Mouse (Mus musculus): ENCODE measurements around the gene Nenf.

The Nenf gene

DNA sequence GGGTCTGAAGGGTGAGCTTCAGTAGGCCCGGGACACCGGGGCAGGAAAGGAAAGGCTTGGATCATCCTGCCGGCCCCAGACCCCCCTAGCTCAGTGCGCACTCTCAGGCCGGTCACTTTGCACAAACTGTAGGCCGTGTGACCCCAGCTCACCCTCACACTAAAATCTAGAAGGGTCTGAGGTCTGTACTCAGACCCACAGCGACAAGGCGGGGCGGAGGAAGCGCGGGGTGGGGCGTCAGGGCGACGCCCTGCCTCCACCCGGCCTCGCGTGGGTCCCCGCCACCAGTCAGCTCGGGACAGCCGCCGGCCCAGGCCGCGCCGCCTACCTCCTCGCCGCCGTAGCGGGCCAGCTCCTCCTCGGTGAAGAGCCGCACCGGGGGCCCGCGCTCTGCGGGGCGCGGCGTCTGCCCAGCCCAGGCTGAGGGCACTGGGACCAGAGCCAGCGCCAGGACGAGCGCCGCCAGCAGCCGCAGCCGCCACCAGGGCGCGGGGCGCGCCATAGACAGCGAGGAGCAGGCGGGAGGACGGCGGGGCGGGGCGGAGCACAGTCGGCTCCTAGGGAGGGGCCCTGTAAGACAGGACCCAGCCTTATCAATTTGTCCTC is at the start of gene Nenf:
Gene Nenf, minus strand, starts transcription at position 604 of the 606 bp plus-strand sequence.
- peak; percentile 87 to 95 for DNase-seq (ENCODE audit: inconsistent age in 2 of 2, low spot score in 1 of 2)

DNA sequence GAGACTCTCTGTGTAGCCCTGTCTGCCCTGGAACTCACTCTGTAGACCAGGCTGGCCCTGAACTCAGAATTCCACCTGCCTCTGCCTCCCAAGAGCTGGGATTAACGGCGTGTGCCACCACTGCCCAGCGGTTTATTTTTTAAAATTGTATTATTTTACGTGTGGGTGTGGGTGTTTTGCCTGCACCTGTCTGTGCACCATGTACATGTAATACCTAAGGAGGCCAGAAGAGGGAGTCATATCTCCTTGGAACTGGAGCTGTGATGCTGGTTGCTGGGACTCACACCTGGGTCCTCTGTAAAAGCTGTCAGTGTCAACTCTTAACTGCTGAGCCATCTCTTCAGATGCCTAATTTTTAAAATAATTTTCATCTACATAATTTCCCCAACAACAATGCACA is 46.5 kb upstream of the Nenf start:
- DNase-seq (ENCODE audit: inconsistent age in 2 of 2, low spot score in 1 of 2): peak in 1 of 2 experiments; percentile 78

DNA sequence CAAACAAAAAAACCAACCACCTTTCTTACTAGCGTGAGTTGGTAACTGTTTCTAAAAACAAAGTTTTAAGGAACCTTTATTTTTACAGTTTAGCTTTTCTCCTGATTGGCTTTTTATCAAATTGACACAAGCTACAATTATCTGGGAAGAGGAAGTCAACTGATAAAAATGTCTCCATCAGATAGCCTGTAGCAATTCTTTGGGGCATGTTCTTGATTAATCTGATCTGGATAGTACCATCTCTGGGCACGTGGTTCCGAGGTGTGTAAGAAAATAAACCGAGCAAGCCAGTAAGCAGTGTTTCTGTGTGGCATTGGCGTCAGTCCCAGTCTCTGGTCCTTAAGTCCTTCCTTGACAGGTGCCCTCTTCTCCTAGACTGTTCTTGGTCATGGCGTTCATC is 44.4 kb upstream of the Nenf start:
- no peak for DNase-seq (ENCODE audit: inconsistent age in 2 of 2, low spot score in 1 of 2)

DNA sequence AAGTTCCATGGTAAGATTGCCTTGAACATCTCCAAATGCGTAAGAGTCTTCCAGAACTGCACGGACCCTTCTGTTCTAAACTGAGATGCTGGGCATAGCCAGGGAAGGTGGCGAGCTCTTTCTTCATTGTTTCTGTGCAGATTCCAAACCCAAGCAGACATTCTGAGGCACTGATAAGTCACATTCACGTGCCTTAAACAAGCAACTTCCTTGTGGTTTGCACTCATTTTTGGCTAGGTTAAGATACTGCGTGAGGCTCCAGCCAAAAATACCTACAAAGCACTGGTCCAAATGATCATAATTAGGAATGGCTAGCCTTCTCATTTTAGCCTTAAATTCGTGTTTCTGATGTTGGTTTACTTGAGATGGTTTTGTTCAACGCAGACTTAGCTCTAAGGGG is 41.5 kb upstream of the Nenf start:
- no peak for DNase-seq (ENCODE audit: inconsistent age in 2 of 2, low spot score in 1 of 2)

DNA sequence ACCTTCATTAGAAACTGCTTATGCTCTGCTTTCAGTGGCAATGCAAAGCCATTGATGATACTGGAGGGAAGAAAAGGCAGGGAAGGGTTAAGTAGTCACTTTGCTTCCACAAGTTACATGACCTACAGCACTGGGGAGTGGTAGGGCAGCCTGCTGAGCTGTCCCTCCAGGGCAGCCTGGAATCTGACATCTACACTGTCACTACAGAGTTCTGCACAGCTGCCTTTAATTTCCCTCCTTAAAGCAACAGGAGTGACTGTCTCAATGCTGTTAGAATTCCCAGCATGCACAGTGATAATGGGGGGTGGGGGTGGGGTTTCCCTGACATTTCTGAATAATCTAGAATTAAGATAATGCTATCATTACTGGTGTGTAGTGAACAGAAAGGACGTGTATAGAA is 38.9 kb upstream of the Nenf start:
- no peak for DNase-seq (ENCODE audit: inconsistent age in 2 of 2, low spot score in 1 of 2)

DNA sequence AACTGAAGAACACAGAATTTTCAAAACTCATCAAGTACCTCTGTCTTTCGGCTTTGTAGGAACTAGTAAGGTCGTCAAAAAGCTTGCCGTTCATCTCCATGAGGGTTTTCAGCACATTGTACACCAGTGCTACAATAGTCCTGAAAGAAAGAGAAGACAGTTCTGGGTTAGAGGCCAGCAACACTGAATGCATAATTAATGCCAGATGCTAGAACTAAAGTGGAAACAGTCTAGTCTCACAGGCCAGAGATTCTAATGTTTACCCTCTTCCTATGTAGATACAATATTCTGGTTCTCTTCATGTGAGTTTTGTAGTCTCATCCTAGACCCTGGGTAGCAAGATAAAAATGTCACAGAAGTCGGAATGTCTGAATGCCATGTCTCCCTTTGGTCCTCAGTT is 35.8 kb upstream of the Nenf start:
- DNase-seq (ENCODE audit: inconsistent age in 2 of 2, low spot score in 1 of 2): no peak

DNA sequence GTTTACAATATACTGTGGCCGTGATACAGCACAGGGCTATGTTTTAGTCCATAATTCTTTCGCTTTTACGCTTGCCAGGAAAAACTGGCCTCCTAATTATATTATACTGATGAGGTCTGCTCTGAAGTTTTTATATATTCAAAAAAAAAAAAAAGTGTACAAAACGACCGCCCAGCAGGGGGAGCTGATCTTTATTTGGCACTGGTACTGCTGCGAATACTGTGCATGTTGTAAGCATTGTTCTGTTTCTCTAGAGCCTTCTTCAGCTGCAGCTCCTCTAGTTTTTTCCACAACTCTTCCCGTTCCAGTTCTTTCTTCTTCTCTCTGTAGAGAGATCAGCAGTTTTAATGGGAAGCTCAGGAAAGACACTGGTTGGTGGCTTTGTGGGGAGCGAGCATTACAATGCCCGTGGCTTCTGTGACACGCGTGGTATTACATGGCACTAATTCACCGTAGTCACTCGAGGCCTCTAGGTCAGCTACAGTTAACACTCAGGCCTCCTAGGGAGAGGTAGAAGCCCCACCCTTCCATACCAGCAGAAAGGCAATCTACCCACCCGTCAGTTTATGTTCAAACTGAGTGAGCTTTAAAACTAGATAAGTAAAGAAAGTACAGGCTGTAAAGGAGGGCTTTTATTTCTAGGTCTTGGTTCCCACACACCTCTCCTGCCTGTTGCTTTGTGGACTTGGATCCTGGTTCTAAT is 34.9 kb upstream of the Nenf start:
- peak in 1 of 2 experiments; percentile 86 for DNase-seq (ENCODE audit: inconsistent age in 2 of 2, low spot score in 1 of 2)

DNA sequence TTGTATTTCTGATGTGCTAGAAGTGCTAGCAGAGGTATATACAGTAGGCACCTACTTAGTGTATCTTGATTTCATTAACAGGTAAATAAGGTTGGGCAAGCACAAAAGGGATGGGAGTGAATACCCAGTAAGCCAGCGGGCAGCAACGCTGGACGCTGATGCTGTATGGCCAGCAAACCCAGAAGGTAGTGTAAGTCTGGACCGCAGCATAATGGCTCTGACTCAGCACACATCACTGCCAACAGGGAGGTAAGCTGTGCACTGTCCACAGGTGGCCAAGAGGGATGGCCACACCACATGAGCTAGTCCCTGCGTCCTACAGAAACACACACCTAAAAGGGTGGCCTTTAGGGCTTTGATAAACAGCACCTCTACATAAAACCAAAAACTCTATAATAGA is 32.4 kb upstream of the Nenf start:
- DNase-seq (ENCODE audit: inconsistent age in 2 of 2, low spot score in 1 of 2): no peak

DNA sequence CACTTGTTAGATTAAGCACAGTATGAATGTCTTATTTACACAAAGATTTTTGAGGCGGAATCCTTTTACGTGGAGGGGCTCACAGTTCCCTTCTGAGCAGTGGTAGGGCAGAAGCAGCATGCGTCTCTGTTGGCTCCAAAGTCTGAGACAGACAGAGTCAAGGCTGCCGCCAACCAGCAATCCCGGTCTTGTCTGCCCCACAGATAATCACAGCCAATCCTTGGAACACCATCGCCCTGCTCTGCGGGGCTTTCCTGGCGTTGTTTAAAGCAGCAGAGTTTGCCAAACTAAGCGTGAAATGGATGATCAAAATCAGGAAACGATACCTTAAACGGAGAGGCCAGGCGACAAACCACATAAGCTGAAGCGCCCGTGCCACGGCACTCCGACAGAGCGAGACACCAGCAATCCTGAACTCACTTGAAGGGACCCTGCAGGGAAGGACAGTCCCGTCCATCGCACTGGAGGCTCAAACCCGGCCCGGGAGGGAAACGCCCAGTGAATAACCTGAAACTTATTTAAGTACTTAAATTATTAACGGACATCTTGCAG is 31.6 kb upstream of the Nenf start:
- DNase-seq (ENCODE audit: inconsistent age in 2 of 2, low spot score in 1 of 2): no peak

DNA sequence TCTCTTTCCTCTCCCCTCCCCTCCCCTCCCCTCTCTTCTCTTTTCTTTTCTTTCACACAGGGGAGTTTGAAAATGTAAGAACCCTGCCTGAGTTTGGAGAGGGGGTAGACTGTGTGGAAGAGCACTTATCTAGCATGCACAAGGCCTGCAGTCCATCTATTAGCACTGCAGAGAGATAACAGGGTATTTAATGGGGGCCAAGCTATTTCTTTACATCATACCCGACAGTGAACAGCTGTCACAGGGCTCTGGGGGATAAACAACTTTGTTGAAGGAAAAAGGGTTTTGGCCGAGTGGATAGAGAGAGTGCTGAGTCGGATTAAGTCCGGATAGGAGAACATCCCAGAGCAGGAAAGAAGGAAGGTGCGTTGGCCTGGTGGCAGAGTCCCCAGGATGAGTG is 31.0 kb upstream of the Nenf start:
- DNase-seq (ENCODE audit: inconsistent age in 2 of 2, low spot score in 1 of 2): no peak

DNA sequence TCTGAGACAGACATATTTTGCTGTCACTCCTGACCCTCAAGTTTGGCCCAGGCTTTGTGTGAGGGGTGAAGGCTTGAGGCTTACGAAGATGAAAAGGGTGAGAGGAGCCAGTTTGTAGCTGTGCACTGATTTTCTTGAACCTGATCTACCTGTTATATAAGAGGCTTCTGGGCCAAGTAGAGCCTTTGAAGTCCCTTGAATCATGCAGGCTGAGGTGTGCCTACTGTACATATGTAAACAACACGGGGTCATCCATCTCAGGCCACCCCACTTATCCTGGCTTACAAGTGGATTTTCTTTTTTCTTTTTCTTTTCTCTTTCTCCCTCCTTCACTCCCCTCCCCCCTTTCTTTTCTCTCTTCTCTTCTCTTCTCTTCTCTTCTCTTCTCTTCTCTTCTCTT is 30.6 kb upstream of the Nenf start:
- DNase-seq (ENCODE audit: inconsistent age in 2 of 2, low spot score in 1 of 2): no peak

DNA sequence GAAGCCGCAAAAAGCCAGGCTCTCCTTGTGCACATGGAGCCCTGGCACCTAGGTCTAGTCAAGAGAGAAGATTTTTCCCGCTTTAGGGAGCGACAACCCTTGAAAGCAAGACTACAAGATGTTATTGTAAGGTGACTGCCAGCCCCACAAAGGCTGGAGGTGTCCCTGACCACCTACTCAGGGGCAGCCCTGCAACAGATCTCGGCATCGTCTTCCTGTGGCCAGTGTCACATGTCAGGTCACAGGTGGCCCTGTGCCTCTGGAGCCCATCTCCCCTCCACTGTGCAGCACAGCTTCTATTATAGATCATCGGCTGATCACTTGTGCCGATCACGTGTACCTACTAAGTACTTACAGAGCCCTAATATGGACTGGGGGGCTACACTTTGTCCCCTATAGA is 29.6 kb upstream of the Nenf start:
- DNase-seq (ENCODE audit: inconsistent age in 2 of 2, low spot score in 1 of 2): no peak

DNA sequence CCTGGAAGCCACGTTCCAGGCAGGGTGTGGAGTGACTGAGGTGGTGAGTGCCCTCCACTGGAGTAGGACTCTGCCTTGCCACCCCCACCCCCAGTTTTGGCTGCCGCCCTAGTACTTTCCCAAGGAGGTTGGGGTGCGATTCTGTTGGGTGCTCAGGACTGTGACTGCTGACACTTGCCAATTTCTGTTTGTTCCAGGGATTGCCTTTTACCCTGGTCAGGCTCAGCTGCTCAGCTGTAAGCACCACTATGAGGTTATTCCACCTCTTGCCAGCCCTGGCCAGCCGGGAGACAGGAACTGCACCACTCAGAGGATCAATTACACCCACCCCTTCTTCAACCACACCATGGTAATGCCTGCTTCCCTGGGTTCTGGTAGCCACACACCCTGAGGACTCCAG is 22.5 kb upstream of the Nenf start:
- no peak for DNase-seq (ENCODE audit: inconsistent age in 2 of 2, low spot score in 1 of 2)

DNA sequence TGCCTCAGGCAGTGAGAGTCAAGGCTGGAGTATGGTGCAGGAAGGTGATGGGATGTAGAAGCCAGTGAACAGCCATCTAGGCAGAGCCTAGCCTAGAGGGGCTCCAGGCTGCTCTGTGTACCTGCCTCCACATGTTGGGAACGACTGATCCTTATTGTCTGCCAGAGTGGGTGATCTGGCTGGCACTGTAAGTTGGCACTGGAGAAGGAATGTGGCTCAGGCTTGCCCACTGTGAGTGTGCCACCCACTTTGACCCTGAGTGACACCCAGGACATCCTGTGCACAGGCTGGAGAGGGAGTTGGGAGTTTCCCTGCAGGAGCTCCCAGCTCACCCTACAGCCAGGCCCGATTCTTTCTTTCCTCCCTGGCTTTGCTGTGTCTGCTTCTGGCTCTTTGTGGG is 21.9 kb upstream of the Nenf start:
- DNase-seq (ENCODE audit: inconsistent age in 2 of 2, low spot score in 1 of 2): no peak

DNA sequence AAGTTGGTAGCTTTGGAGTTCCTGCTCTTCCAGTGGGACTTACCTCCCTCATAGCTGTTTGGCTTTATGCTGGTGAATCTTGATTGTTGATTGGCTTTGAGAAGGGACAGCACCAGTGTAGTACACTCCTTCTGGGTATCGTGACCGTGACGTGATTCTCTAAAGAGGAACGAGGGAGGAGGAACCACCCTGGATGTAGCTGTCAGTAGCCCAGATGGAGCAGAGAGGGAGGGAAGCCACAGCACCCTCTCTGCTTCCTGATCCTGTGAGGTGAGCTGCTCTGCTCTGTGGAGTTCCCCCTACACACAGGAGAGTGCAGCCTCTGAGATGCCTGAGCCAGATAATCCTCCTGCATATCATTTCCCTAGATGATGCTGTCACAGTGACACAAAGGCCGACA is 16.5 kb upstream of the Nenf start:
- DNase-seq (ENCODE audit: inconsistent age in 2 of 2, low spot score in 1 of 2): no peak

DNA sequence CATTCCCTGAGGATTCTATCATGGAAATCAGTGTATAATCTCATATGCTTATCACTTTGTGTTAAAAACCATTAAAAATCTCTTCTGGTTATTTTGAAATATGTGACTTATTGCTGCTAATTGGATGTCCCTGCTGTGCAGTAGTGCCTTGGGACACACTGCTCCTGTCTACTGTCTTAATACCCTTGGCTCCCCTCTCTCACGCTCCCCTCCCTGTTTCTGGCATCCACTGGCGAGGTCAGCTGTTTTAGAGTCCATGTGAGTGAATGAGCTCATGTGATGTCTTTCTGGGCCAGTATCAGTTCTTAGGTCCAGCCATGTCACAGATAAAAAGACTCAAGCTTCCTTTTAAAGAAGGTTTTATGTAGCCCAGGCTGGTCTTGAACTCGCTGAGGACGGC is 12.4 kb upstream of the Nenf start:
- DNase-seq (ENCODE audit: inconsistent age in 2 of 2, low spot score in 1 of 2): no peak

DNA sequence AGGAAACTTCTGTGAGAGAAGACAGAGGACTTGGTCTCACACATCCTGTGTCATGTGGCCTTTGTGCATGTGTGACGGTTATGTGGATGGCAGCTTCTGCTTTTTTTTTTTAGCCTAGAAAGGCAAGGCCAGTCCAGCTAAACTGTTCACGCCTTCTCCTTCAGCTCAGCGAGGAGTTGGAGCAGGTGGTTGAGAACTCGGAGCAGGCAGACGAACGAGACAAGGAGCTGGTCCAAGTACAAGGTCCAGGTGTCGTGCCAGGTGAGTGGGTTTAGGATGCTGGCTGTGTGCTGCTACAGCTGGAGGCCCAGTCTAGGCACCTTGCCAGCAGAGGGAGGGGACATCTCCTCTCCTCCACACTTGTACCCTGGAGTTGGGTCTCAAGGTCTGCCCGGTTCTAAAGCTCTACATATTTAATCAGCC is 10.0 kb upstream of the Nenf start:
- DNase-seq (ENCODE audit: inconsistent age in 2 of 2, low spot score in 1 of 2): peak; percentile 62 to 66

DNA sequence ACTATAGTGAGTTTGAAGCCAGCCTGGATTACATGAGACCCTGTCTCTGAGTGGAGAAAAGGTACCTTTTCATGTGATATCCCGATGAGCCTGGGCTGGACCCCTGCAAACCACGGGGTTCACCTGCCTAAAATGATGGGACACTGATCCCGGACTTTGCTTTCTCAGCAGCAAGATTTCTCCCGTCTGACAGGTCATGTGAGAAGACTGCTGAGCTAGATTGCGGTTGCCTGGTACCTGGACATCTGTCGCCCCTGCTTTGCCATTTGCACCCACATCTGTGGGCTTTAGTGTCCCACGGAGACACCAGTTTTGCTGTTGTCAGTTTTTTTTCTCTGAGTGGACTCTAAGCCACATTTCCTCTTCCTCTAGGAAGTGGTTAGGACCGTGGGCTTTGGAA is 9.3 kb upstream of the Nenf start:
- DNase-seq (ENCODE audit: inconsistent age in 2 of 2, low spot score in 1 of 2): no peak

DNA sequence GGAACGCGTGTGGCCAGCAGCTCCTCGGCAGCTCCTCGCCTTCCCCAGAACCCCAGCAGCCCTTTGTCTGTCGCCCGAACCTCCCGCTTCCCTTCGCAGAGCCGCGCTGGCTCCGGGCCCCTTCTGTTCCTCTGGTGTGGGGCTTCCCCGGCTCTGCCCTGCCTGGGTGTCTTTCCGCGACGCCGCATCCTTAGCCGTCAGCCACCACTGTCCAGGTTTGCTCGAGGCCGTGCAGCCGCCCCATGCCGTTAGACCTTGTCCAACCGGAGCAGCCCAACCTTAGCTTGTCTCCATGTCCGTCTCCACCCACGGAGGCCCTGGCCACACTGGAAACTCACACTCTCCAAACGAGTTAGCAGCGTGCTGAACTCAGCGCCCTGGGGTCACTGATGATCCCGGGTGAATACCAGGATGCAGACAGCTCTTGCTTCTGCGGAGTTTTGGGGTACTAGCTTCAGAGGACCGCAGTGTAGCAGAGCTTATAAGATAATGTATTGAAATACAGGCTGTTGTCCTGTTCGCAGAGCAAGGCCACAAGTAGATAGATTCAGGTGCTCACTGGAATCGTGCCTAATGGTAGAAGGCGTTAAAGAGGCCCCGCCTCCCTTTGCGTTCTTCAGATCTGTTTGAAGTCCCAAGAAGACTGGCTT is 8.4 kb upstream of the Nenf start:
- peak in 1 of 2 experiments; percentile 58 for DNase-seq (ENCODE audit: inconsistent age in 2 of 2, low spot score in 1 of 2)

DNA sequence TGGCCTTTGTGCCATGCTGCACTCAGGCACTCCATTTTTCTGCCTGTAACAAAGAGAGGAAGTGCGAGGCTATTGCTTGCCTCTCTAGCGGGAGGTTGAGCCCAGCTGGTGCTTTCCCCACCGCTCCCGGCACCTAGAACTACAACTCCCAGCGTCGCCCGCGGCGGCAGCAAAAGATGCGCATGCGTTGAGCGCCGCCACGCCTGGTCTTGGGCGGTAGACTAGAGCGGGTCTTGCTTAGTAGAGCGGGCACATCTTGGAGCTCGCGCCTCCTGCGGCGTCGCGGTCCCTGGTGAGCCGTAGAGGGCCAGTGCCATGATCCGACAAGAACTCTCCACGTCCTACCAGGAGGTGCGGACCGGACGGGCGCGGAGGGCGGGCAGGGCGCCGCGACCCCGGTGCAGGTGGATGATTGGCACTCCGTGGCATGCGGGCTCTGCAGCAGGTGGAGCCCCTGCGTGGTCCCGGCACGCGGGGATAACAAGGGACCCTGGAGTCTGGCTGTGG is 7.8 kb upstream of the Nenf start, which contains the start of gene Tmem206:
Gene Tmem206, plus strand, starts transcription at position 187 of the 507 bp plus-strand sequence.
- peak; percentile 94 to 97 for DNase-seq (ENCODE audit: inconsistent age in 2 of 2, low spot score in 1 of 2)

DNA sequence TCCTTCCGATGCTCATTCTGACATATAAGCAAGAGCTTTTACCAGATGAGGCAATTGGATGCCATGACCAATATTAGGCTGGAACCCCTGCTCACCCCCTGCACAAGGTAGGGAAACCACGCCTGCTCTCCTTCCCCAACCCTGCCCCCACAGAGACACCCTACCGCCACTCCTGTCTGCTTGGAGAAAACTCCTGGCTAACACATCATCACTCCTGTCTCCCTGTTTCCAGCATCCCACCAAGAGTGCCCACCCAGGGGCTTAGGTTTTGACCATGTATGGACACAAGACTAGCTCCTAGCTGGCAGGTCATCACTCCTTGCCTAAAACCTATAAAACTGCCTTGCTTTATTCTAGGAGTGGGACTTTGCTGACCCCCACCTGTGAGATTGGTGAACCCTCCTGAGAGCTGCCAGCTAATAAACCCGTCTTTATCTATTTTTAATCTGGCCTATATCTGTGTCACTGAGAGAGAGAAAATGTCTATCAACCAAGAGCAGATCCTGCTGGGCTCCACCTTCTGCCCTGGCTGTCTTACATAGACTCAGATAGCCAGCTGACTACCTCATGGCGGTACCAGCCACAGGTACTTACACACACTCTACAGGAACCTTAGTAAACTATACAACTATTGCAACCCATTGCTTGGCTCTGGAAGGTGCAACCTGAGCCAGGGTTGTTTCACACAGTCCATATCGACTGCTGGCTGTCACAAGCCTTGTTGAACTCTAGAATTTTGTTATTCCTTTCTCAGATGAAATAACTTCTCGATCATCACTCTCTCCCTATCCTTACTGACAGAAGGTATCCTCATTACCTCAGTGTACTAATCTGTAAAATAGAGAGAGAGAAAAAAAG is 7.0 kb upstream of the Nenf start:
- no peak for DNase-seq (ENCODE audit: inconsistent age in 2 of 2, low spot score in 1 of 2)
